Mouse (Mus musculus) heart, postnatal 36 days (tissue): Measurements from ENCODE around the gene Cbfb. TPM values are rescaled to one million over a fixed set of nuclear protein-coding genes. Genes with fewer than 3 reads are reported as not detected.

Experiments used
- DNase-seq, 2 experiments: peaks; one replicate each; pipeline ENCODE4 v3.0.0; 2021 to 2022
- intact Hi-C: fragments of 180-260 bp; cut with DNase I; formaldehyde crosslinking; loops from one replicate; pipeline ENCODE4 v1.15.1; 2025
- total RNA-seq, 2 experiments: library from RNA; stranded (reverse); gene quantifications; 2 replicates each; pipeline ENCODE4 v1.2.3; 2021

The Cbfb gene
- total RNA-seq, 2 experiments from 2014 or later: 21.5 to 24.1 TPM

- DNase-seq: peak; percentile 81 to 82
- intact Hi-C loops: loop anchor here (2.0 kb wide), 1 partner anchor 24 kb away; the partner anchor contains the start of gene 4931428F04Rik
Measured at GRCm38 (mm10) chr8:105264024-105264982, 93.8 kb downstream of the Cbfb start, which contains the start of the genes Tradd and Fbxl8. TSS of gene Tradd (minus strand) at chr8:105264609. TSS of gene Fbxl8 (plus strand) at chr8:105264648.

DNA sequence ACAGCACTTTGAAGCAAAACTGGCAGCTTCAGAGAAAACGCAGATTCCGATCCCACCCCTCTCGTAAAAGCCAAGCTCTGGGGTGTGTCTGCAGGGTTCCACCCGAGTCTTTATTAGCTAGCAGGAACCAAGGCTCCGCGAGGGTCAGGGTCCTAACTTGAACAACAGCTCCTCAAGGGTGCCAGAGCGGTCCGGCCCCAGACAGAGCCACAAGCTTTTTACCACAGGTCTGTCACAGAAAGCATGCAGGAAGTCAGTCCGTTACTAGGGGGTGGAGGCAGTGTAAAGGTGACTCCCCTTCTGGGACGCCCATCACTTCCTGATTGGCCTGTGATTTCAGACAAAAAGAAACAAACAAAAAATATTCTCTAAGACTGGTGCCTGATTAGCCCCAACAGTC, 94.7 kb downstream of the Cbfb start:
- intact Hi-C loops: loop anchor here (2.0 kb wide), 1 partner anchor 24 kb away; the partner anchor contains the start of gene 4931428F04Rik
- DNase-seq: no peak

DNA sequence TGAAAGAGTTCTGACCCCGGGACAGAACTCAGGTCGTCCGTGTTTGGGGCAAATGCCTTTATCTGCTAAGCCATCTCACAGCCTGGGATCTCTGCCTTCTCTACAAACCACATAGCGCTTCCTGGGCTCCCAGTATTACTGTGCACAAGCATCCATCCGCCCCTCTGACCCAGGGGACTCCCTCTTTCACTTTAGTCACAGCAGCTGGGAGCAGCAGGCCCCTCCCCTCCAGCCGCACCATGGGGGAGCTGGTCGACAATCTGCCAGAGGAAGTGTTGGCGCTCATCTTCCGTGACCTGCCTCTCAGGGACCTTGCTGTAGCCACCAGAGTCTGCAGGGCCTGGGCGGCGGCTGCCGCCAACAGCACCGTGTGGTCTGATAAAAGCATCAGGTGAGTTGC, 96.3 kb downstream of the Cbfb start:
- intact Hi-C loops: no loop called here
- DNase-seq: no peak

Other genes with a start within 250 kb of the Cbfb start
- gene Ces2e, start 244.4 kb upstream of the Cbfb start, total RNA-seq: 1 to 10 TPM; 1.2 to 1.5 TPM
- not detected for gene Ces2f, start 223.3 kb upstream of the Cbfb start, total RNA-seq
- gene Ces2g, start 209.0 kb upstream of the Cbfb start, total RNA-seq: 1 to 10 TPM; 2.9 to 4.1 TPM
- gene Ces2h, start 169.8 kb upstream of the Cbfb start, total RNA-seq: not detected
- not detected for gene Ces3a, start 122.1 kb upstream of the Cbfb start, total RNA-seq
- not detected for gene Ces3b, start 86.9 kb upstream of the Cbfb start, total RNA-seq
- gene Ces4a, start 38.9 kb upstream of the Cbfb start, total RNA-seq: not detected
- 10 to 100 TPM; 19.1 to 20.8 TPM for gene D230025D16Rik, start 54.5 kb downstream of the Cbfb start, total RNA-seq
- gene B3gnt9, start 84.5 kb downstream of the Cbfb start, total RNA-seq: 1 to 10 TPM; 4.4 to 5.7 TPM
- gene Tradd, start 93.9 kb downstream of the Cbfb start, total RNA-seq: 1 to 10 TPM; 4.9 to 5.8 TPM
- 1 to 10 TPM; 2.3 to 3.4 TPM for gene Fbxl8, start 94.0 kb downstream of the Cbfb start, total RNA-seq
- 1 to 10 TPM; 1.6 to 2.6 TPM for gene Hsf4, start 99.1 kb downstream of the Cbfb start, total RNA-seq
- gene Nol3, start 105.5 kb downstream of the Cbfb start, total RNA-seq: 10 to 100 TPM; 19.3 to 22.1 TPM
- under 1 TPM; 0.70 to 0.97 TPM for gene 4931428F04Rik, start 119.2 kb downstream of the Cbfb start, total RNA-seq
- 1 to 10 TPM; 6.4 to 7.7 TPM for gene Exoc3l, start 125.4 kb downstream of the Cbfb start, total RNA-seq
- gene E2f4, start 127.0 kb downstream of the Cbfb start, total RNA-seq: 10 to 100 TPM; 18.9 to 20.0 TPM
- 1 to 10 TPM; 1.2 to 1.3 TPM for gene Elmo3, start 134.9 kb downstream of the Cbfb start, total RNA-seq
- gene Lrrc29, start 155.6 kb downstream of the Cbfb start, total RNA-seq: 1 to 10 TPM; 1.2 to 1.3 TPM
- 10 to 100 TPM; 22.1 to 24.0 TPM for gene Tmem208, start 155.7 kb downstream of the Cbfb start, total RNA-seq
- gene Fhod1, start 177.3 kb downstream of the Cbfb start, total RNA-seq: 1 to 10 TPM; 6.5 to 9.6 TPM
- gene Slc9a5, start 178.2 kb downstream of the Cbfb start, total RNA-seq: under 1 TPM; 0.44 to 0.62 TPM
- gene Plekhg4, start 202.6 kb downstream of the Cbfb start, total RNA-seq: not detected
- gene Kctd19, start 242.8 kb downstream of the Cbfb start, total RNA-seq: under 1 TPM; 0.24 to 0.53 TPM
- under 1 TPM; 0.41 to 0.56 TPM for gene Lrrc36, start 242.9 kb downstream of the Cbfb start, total RNA-seq